Mouse (Mus musculus): ENCODE measurements around the gene Klf3.

GRCm38 (mm10) chr5:64778211-64778610 is 25.0 kb upstream of the Klf3 start:
- TF ChIP-seq CTCF (IDR thresholded peaks at IDR 0.05; ENCODE audit: extremely low read depth, insufficient read depth, insufficient read length, insufficient replicate concordance) (no peak), POLR2A (IDR thresholded peaks at IDR 0.05; ENCODE audit: low read depth, low read length) (no peak)

Data from spleen, adult 2 months (tissue).